Mouse (Mus musculus): ENCODE measurements around the gene Tgif2. TPM values are rescaled to one million over a fixed set of nuclear protein-coding genes. Genes with fewer than 3 reads are reported as not detected.
A peak's percentile ranks its signal among the peaks of the same experiment; 100 is the strongest.
"Not testable (repeated sequence)": the region's sequence is repeated elsewhere in the genome, so short reads cannot be mapped to it uniquely, and the experiment has no call there.

Gene Tgif2
- total and polyA plus RNA-seq, 3 experiments, result 25.7 to 77.6 (median 26.7) TPM

DNA sequence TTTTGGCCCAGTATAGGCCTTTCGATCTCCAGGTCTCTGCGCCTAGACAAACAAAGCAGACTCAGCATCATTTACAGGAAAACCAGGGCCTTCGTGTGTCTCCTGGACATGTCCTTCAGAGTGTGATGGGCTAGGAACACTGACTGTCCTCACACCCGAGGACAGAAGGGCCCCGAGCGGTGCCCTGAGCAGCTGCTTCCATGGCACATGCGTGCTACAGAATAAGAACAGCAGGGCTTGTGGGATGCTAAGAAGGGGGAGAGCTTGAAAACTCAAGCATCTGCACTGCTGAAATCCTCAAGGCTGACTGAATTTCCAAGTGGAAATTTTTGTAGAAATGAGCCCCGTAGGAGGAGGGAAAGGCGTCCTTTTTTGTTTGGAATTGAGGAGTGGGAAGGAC is 57.2 kb downstream of the Tgif2 start:
- DNase-seq (ENCODE audit: low spot score) (no peak), ATAC-seq (ENCODE audit: extremely low read depth, insufficient number of reproducible peaks, low FRiP score, poor library complexity, severe bottlenecking) (no peak)
- Histone ChIP-seq H3K36me3 (replicated peaks) (peaks cover 2% of the 10 kb centered on the region), H3K4me1 (ENCODE audit: insufficient read depth, low read depth, low read length) (peaks cover 34% of the 10 kb centered on the region), H3K27me3 (ENCODE audit: insufficient read depth, low read length) (no peaks in the 10 kb centered on the region), H3K4me3 (ENCODE audit: low read depth, low read length) (no peak overlapping the region), H3K9me3 (replicated peaks) (no peaks in the 10 kb centered on the region)
- TF ChIP-seq TAL1 (conservative IDR thresholded peaks at IDR 0.05; ENCODE audit: low read depth, low read length) (no peak), POLR2AphosphoS5 (IDR thresholded peaks at IDR 0.05; ENCODE audit: insufficient replicate concordance, low read depth, low read length) (no peak), GATA2 (IDR thresholded peaks at IDR 0.05; ENCODE audit: borderline replicate concordance, low read depth, low read length) (no peak), GATA1 (IDR thresholded peaks at IDR 0.05; ENCODE audit: borderline replicate concordance, low read length) (no peak), CTCF (IDR thresholded peaks at IDR 0.05; ENCODE audit: low read depth, low read length) (no peak)

DNA sequence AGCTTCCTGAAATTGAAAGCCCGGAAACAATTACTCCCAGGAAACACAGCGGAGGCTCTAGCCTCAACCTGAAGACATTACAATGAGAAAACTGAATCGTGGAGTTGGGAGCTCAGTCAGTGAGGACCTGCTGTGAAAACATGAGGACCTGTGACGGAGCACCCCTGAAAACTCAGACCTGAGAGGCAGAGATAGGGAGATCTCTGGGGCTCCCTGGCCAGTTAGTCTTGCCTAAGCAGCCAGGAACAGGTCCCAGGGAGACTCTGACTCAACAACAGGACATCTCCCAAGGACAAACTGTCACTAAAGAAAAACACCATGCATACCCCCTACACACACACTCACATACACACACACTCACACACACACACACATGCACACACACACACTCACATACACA is 58.6 kb downstream of the Tgif2 start:
- ATAC-seq (ENCODE audit: extremely low read depth, insufficient number of reproducible peaks, low FRiP score, poor library complexity, severe bottlenecking), result no peak
- TF ChIP-seq POLR2AphosphoS5 (IDR thresholded peaks at IDR 0.05; ENCODE audit: insufficient replicate concordance, low read depth, low read length) (no peak), GATA1 (IDR thresholded peaks at IDR 0.05; ENCODE audit: borderline replicate concordance, low read length) (no peak), GATA2 (IDR thresholded peaks at IDR 0.05; ENCODE audit: borderline replicate concordance, low read depth, low read length) (no peak), TAL1 (conservative IDR thresholded peaks at IDR 0.05; ENCODE audit: low read depth, low read length) (no peak), CTCF (IDR thresholded peaks at IDR 0.05; ENCODE audit: low read depth, low read length) (no peak)

DNA sequence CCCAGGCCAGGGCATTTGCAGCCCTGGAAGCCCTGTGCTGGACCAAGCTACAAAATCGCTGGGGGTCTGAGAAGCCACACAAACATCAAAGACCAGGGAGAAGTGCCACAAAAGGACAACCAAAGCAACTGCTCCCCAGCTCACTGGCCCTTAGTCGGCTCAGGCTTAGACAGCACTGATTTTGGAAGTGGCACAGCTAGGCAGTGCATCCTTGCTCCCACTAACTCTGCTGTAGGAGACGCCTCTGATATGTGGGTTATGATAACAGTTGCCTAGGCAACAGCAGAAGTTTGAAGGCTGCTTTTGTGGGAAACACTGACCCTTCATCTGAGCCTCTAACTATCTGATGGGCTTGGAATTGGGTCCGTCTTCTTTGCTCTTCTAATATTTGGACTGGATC is 59.4 kb downstream of the Tgif2 start:
- ATAC-seq (ENCODE audit: extremely low read depth, insufficient number of reproducible peaks, low FRiP score, poor library complexity, severe bottlenecking), result no peak

More for the DNA sequence above, 58.6 kb downstream of the Tgif2 start:
- Histone ChIP-seq H3K4me3 (ENCODE audit: low read depth, low read length) (no peak overlapping the region), H3K9me3 (replicated peaks) (no peaks in the 10 kb centered on the region), H3K4me1 (ENCODE audit: insufficient read depth, low read depth, low read length) (peaks cover 36% of the 10 kb centered on the region), H3K36me3 (replicated peaks) (peaks cover 2% of the 10 kb centered on the region), H3K27me3 (ENCODE audit: insufficient read depth, low read length) (no peaks in the 10 kb centered on the region)
- peak; percentile 0 for DNase-seq (ENCODE audit: low spot score)

DNA sequence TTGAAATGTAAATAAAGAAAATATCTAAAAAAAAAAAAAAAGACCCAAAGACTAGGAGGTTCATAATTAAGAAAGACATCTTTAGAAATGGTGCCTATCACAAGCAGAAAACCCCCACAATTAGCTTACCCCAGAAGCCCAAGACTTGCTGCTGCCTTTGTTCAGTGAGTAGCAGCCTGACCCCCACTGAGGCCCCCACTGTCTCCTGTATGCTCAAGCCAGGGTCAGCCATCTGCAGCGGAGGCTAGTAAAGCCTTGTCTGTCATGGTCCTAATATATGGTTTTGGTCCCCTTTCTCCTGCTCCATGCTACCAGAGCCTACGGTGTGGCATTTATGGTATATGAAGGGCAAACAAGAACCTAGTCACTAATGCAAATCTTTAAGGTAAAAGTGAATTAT is 61.5 kb downstream of the Tgif2 start:
- peak; percentile 0 for DNase-seq (ENCODE audit: low spot score)
- Histone ChIP-seq H3K27me3 (ENCODE audit: insufficient read depth, low read length) (no peaks in the 10 kb centered on the region), H3K9me3 (replicated peaks) (no peaks in the 10 kb centered on the region), H3K4me3 (ENCODE audit: low read depth, low read length) (no peak overlapping the region), H3K36me3 (replicated peaks) (peaks cover 2% of the 10 kb centered on the region), H3K4me1 (ENCODE audit: insufficient read depth, low read depth, low read length) (peaks cover 23% of the 10 kb centered on the region)
- TF ChIP-seq GATA2 (IDR thresholded peaks at IDR 0.05; ENCODE audit: borderline replicate concordance, low read depth, low read length), result no peak
- TF ChIP-seq TAL1 (conservative IDR thresholded peaks at IDR 0.05; ENCODE audit: low read depth, low read length), result no peak
- TF ChIP-seq GATA1 (IDR thresholded peaks at IDR 0.05; ENCODE audit: borderline replicate concordance, low read length), result no peak
- no peak for TF ChIP-seq POLR2AphosphoS5 (IDR thresholded peaks at IDR 0.05; ENCODE audit: insufficient replicate concordance, low read depth, low read length)
- TF ChIP-seq CTCF (IDR thresholded peaks at IDR 0.05; ENCODE audit: low read depth, low read length), result no peak
- no peak for ATAC-seq (ENCODE audit: extremely low read depth, insufficient number of reproducible peaks, low FRiP score, poor library complexity, severe bottlenecking)

More for the DNA sequence above, 59.4 kb downstream of the Tgif2 start:
- Histone ChIP-seq H3K4me3 (ENCODE audit: low read depth, low read length) (no peak overlapping the region), H3K27me3 (ENCODE audit: insufficient read depth, low read length) (no peaks in the 10 kb centered on the region), H3K36me3 (replicated peaks) (peaks cover 2% of the 10 kb centered on the region), H3K4me1 (ENCODE audit: insufficient read depth, low read depth, low read length) (peaks cover 36% of the 10 kb centered on the region), H3K9me3 (replicated peaks) (no peaks in the 10 kb centered on the region)
- DNase-seq (ENCODE audit: low spot score), result peak; percentile 0
- TF ChIP-seq POLR2AphosphoS5 (IDR thresholded peaks at IDR 0.05; ENCODE audit: insufficient replicate concordance, low read depth, low read length) (no peak), CTCF (IDR thresholded peaks at IDR 0.05; ENCODE audit: low read depth, low read length) (no peak)

DNA sequence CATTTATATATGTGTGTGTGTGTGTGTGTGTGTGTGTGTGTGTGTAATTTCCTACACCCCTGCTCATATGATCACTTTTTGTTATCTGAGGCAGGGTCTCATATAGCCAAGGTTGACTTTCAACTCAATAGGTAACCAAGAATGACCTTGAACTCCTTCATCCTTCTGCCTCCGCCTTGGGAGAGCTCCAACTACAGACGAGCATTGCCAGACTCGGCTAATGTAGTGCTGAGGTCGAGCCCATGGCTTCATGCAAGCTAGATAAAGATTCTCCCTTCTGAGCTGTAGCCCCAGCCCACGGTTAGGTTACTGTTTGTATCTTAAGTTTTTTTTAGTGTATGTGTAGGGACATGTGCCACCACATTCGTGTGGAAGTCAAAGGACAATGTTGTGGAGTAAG is 62.1 kb downstream of the Tgif2 start:
- peaks cover 21% of the 10 kb centered on the region for H3K4me1 ChIP-seq (ENCODE audit: insufficient read depth, low read depth, low read length)
- H3K36me3 ChIP-seq (replicated peaks), result no peaks in the 10 kb centered on the region
- H3K4me3 ChIP-seq (ENCODE audit: low read depth, low read length), result no peak overlapping the region
- H3K9me3 ChIP-seq (replicated peaks), result no peaks in the 10 kb centered on the region
- DNase-seq (ENCODE audit: low spot score), result no peak
- H3K27me3 ChIP-seq (ENCODE audit: insufficient read depth, low read length), result no peaks in the 10 kb centered on the region
- TF ChIP-seq GATA2 (IDR thresholded peaks at IDR 0.05; ENCODE audit: borderline replicate concordance, low read depth, low read length), result no peak
- TF ChIP-seq CTCF (IDR thresholded peaks at IDR 0.05; ENCODE audit: low read depth, low read length), result no peak
- no peak for TF ChIP-seq TAL1 (conservative IDR thresholded peaks at IDR 0.05; ENCODE audit: low read depth, low read length)
- no peak for TF ChIP-seq POLR2AphosphoS5 (IDR thresholded peaks at IDR 0.05; ENCODE audit: insufficient replicate concordance, low read depth, low read length)
- no peak for TF ChIP-seq GATA1 (IDR thresholded peaks at IDR 0.05; ENCODE audit: borderline replicate concordance, low read length)
- no peak for ATAC-seq (ENCODE audit: extremely low read depth, insufficient number of reproducible peaks, low FRiP score, poor library complexity, severe bottlenecking)

DNA sequence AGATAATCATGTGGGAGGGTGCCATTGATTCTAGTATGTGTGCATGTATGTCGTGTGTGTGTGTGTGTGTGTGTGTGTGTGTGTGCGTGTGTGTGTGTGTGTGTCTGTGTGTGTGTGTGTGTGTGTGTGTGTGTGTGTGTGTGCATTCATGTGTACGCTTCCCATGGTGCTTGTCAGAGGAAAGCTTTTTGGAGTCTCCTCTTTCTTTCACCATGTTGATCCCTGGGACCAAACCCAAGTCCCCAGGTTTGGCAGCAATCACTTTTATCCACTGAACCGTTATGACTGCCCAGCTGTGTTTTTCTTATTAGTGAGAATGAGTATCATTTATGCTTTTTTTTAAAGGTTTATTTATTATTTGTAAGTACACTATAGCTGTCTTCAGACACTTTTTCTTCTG is 62.6 kb downstream of the Tgif2 start:
- not testable (repeated sequence) for H3K9me3 ChIP-seq (replicated peaks); H3K4me3 ChIP-seq (ENCODE audit: low read depth, low read length); ATAC-seq (ENCODE audit: extremely low read depth, insufficient number of reproducible peaks, low FRiP score, poor library complexity, severe bottlenecking); H3K27me3 ChIP-seq (ENCODE audit: insufficient read depth, low read length); DNase-seq (ENCODE audit: low spot score); H3K36me3 ChIP-seq (replicated peaks)
- H3K4me1 ChIP-seq (ENCODE audit: insufficient read depth, low read depth, low read length), result peaks cover 21% of the 10 kb centered on the region

DNA sequence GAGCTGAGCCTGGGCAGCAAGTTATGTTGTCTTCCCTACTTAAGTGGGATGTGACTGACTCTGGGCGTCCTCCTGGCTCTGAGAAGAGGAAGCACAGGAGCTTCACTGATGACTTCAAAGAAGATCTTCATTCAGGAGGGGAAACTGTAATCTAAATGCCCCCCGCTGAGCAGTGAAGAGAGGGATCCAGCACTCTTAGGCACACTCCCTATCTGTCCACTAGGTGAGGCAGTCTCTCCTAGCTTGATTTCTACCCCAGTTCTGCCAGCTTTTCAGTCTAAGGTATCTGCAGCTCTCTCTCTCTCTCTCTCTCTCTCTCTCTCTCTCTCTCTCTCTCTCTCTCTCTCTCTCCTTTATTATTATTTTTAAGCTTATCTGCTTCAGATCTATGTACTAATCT is 63.6 kb downstream of the Tgif2 start:
- peak; percentile 28 for DNase-seq (ENCODE audit: low spot score)
- Histone ChIP-seq H3K27me3 (ENCODE audit: insufficient read depth, low read length) (no peaks in the 10 kb centered on the region), H3K4me1 (ENCODE audit: insufficient read depth, low read depth, low read length) (peaks cover 20% of the 10 kb centered on the region), H3K9me3 (replicated peaks) (no peaks in the 10 kb centered on the region), H3K4me3 (ENCODE audit: low read depth, low read length) (no peak overlapping the region), H3K36me3 (replicated peaks) (no peaks in the 10 kb centered on the region)
- no peak for TF ChIP-seq GATA1 (IDR thresholded peaks at IDR 0.05; ENCODE audit: borderline replicate concordance, low read length)
- TF ChIP-seq POLR2AphosphoS5 (IDR thresholded peaks at IDR 0.05; ENCODE audit: insufficient replicate concordance, low read depth, low read length), result no peak
- TF ChIP-seq CTCF (IDR thresholded peaks at IDR 0.05; ENCODE audit: low read depth, low read length), result no peak
- ATAC-seq (ENCODE audit: extremely low read depth, insufficient number of reproducible peaks, low FRiP score, poor library complexity, severe bottlenecking), result no peak; the same call in 1 of the 2 replicates

Other genes starting within 250 kb of the Tgif2 start
- 50.7 and 54.8 TPM in 2 replicates for gene Dlgap4, start 226.3 kb upstream of the Tgif2 start, total RNA-seq (2014; fragmentation: Nextera tagmentation)
- gene Dlgap4, start 226.3 kb upstream of the Tgif2 start, total RNA-seq (2017), result 15.2 and 15.7 TPM in 2 replicates
- gene Dlgap4, start 226.3 kb upstream of the Tgif2 start, polyA plus RNA-seq (2012), result 62.5 and 113 TPM in 2 replicates
- gene Myl9, start 64.6 kb upstream of the Tgif2 start, total RNA-seq (2014; fragmentation: Nextera tagmentation), result not detected in 2 replicates
- 1.3 TPM in 1 of 2 replicates, not detected in the other for gene Myl9, start 64.6 kb upstream of the Tgif2 start, total RNA-seq (2017)
- gene Myl9, start 64.6 kb upstream of the Tgif2 start, polyA plus RNA-seq (2012), result 0.43 and 0.44 TPM in 2 replicates
- 4.2 and 6.8 TPM in 2 replicates for gene 4930518I15Rik, start 17.9 kb downstream of the Tgif2 start, total RNA-seq (2014; fragmentation: Nextera tagmentation)
- gene 4930518I15Rik, start 17.9 kb downstream of the Tgif2 start, total RNA-seq (2017), result 1.6 and 1.9 TPM in 2 replicates
- 0.09 TPM in 2 replicates for gene 4930518I15Rik, start 17.9 kb downstream of the Tgif2 start, polyA plus RNA-seq (2012)
- gene Rab5if, start 23.1 kb downstream of the Tgif2 start, total RNA-seq (2014; fragmentation: Nextera tagmentation), result 97.3 and 108 TPM in 2 replicates
- 210 and 302 TPM in 2 replicates for gene Rab5if, start 23.1 kb downstream of the Tgif2 start, total RNA-seq (2017)
- 103 and 173 TPM in 2 replicates for gene Rab5if, start 23.1 kb downstream of the Tgif2 start, polyA plus RNA-seq (2012)
- 0.83 TPM in 1 of 2 replicates, not detected in the other for gene Sla2, start 47.2 kb downstream of the Tgif2 start, total RNA-seq (2014; fragmentation: Nextera tagmentation)
- gene Sla2, start 47.2 kb downstream of the Tgif2 start, total RNA-seq (2017), result 0.98 and 1.0 TPM in 2 replicates
- 0.62 and 0.83 TPM in 2 replicates for gene Sla2, start 47.2 kb downstream of the Tgif2 start, polyA plus RNA-seq (2012)
- 139 and 157 TPM in 2 replicates for gene Ndrg3, start 152.0 kb downstream of the Tgif2 start, total RNA-seq (2014; fragmentation: Nextera tagmentation)
- 113 and 121 TPM in 2 replicates for gene Ndrg3, start 152.0 kb downstream of the Tgif2 start, total RNA-seq (2017)
- gene Ndrg3, start 152.0 kb downstream of the Tgif2 start, polyA plus RNA-seq (2012), result 13.5 and 14.3 TPM in 2 replicates
- gene Dsn1, start 167.1 kb downstream of the Tgif2 start, total RNA-seq (2014; fragmentation: Nextera tagmentation), result 39.7 and 48.3 TPM in 2 replicates
- 106 and 123 TPM in 2 replicates for gene Dsn1, start 167.1 kb downstream of the Tgif2 start, total RNA-seq (2017)
- gene Dsn1, start 167.1 kb downstream of the Tgif2 start, polyA plus RNA-seq (2012), result 4.7 and 5.3 TPM in 2 replicates
- gene Soga1, start 239.2 kb downstream of the Tgif2 start, total RNA-seq (2014; fragmentation: Nextera tagmentation), result 2.1 and 2.6 TPM in 2 replicates
- 6.0 TPM in 2 replicates for gene Soga1, start 239.2 kb downstream of the Tgif2 start, total RNA-seq (2017)
- 15.9 and 16.4 TPM in 2 replicates for gene Soga1, start 239.2 kb downstream of the Tgif2 start, polyA plus RNA-seq (2012)
- gene Tldc2, start 247.0 kb downstream of the Tgif2 start, total RNA-seq (2014; fragmentation: Nextera tagmentation), result not detected in 2 replicates
- gene Tldc2, start 247.0 kb downstream of the Tgif2 start, total RNA-seq (2017), result not detected in 2 replicates
- not detected in 2 replicates for gene Tldc2, start 247.0 kb downstream of the Tgif2 start, polyA plus RNA-seq (2012)

Data from G1E (cell line).